Mouse (Mus musculus) myocyte (in vitro differentiated cells): ENCODE data around the gene Wfdc6a. TPM values are rescaled to one million over a fixed set of nuclear protein-coding genes. Genes with fewer than 3 reads are reported as not detected.

ENCODE experiments used
- H3K27me3 ChIP-seq: one replicate; pipeline ENCODE4 v1.6.1; 2011; ENCODE audit not compliant: control insufficient read depth, insufficient read depth, insufficient read length
- H3K36me3 ChIP-seq: one replicate; pipeline ENCODE4 v1.6.1; 2011; ENCODE audit not compliant: control insufficient read depth, insufficient read depth
- H3K4me2 ChIP-seq: one replicate; pipeline ENCODE4 v1.6.1; 2011; ENCODE audit warnings: low read depth, control low read depth
- H3K4me3 ChIP-seq: one replicate; pipeline ENCODE4 v1.5.1; 2011; ENCODE audit warnings: mild to moderate bottlenecking, control low read depth, moderate library complexity
- H3K79me2 ChIP-seq: one replicate; pipeline ENCODE4 v1.6.1; 2011; ENCODE audit not compliant: control insufficient read depth, insufficient read depth
- H3ac ChIP-seq: one replicate; pipeline ENCODE4 v1.6.1; 2011; ENCODE audit not compliant: control insufficient read depth, insufficient read length
- CEBPB ChIP-seq: IDR thresholded peaks from 2 replicates; pipeline ENCODE4 v1.6.1; 2011; ENCODE audit warnings: mild to moderate bottlenecking, moderate library complexity; ENCODE audit not compliant: poor library complexity, insufficient read depth, severe bottlenecking
- E2F4 ChIP-seq: IDR thresholded peaks from one replicate; pipeline ENCODE4 v1.6.1; 2011; ENCODE audit warnings: mild to moderate bottlenecking, control low read depth, moderate library complexity; ENCODE audit not compliant: insufficient read depth
- MAX ChIP-seq: IDR thresholded peaks from one replicate; pipeline ENCODE4 v1.6.1; 2011; ENCODE audit warnings: low read depth, mild to moderate bottlenecking, control low read depth
- MYOD1 ChIP-seq, 3 experiments: IDR thresholded peaks; one replicate each; pipeline ENCODE4 v1.6.1; 2011; ENCODE audit warnings: control low read depth in 2 of 3, low read depth in 2 of 3, mild to moderate bottlenecking in 2 of 3, moderate library complexity in 1 of 3; ENCODE audit not compliant: insufficient read length in 2 of 3, control insufficient read depth in 1 of 3
- MYOG ChIP-seq, 3 experiments: IDR thresholded peaks; one replicate each; pipeline ENCODE4 v1.6.1; 2011; ENCODE audit warnings: control low read depth in 2 of 3, low read depth in 2 of 3, mild to moderate bottlenecking in 2 of 3; ENCODE audit not compliant: insufficient read length in 2 of 3, control insufficient read depth in 1 of 3, insufficient read depth in 1 of 3
- POLR2A ChIP-seq: IDR thresholded peaks from one replicate; pipeline ENCODE4 v1.6.1; 2011; ENCODE audit warnings: low read depth, mild to moderate bottlenecking, control low read depth, moderate library complexity; ENCODE audit not compliant: insufficient read length
- POLR2AphosphoS2 ChIP-seq: IDR thresholded peaks from one replicate; pipeline ENCODE4 v1.6.1; 2011; ENCODE audit warnings: low read depth, control low read depth; ENCODE audit not compliant: insufficient read length
- REST ChIP-seq: IDR thresholded peaks from one replicate; pipeline ENCODE4 v1.6.1; 2011; ENCODE audit warnings: mild to moderate bottlenecking, control low read depth, moderate library complexity; ENCODE audit not compliant: insufficient read depth, insufficient read length
- SRF ChIP-seq: IDR thresholded peaks from one replicate; pipeline ENCODE4 v1.6.1; 2011; ENCODE audit warnings: low read depth; ENCODE audit not compliant: control insufficient read depth, insufficient read length
- TCF12 ChIP-seq: IDR thresholded peaks from one replicate; pipeline ENCODE4 v1.6.1; 2011; ENCODE audit warnings: mild to moderate bottlenecking, control low read depth; ENCODE audit not compliant: poor library complexity, insufficient read depth, severe bottlenecking
- TCF3 ChIP-seq: IDR thresholded peaks from one replicate; pipeline ENCODE4 v1.6.1; 2011; ENCODE audit warnings: low read depth, control low read depth; ENCODE audit not compliant: insufficient read length
- USF1 ChIP-seq: IDR thresholded peaks from one replicate; pipeline ENCODE4 v1.6.1; 2011; ENCODE audit warnings: low read depth, mild to moderate bottlenecking, control low read depth, moderate library complexity
- polyA plus RNA-seq: library from polyadenylated mRNA; unstranded; fragments of >200 nt; fragmentation: generic; extraction: Trizol; gene quantifications from one replicate; pipeline ENCODE4 v1.2.1, GENCODE M21; 2012; ENCODE audit warnings: missing spikeins

The Wfdc6a gene
- polyA plus RNA-seq, 1 experiment: not detected

DNA sequence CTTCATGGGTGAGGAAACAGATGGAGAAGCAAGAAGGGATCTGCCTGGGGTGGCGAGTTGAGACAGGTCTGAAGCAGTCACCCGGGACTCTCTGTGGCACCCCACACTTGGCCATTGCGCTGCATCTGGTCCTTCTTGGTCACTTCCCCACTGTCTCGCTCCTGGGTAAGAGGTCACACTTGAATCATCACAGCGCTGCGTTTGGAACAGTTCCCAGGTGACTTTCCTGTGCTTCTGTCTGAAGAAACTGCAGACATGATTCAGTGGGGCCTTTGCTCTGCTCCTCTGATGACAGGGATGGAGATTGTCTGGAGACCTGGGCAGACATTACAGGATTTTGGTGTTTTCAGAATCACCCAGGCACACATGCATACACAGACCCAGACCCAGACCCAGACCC lies 23.5 kb upstream of the Wfdc6a start:
- no peaks in the 10 kb centered on the region for H3K79me2 ChIP-seq
- no peak for TF ChIP-seq USF1
- TF ChIP-seq CEBPB: no peak
- TF ChIP-seq E2F4: no peak
- TF ChIP-seq MYOG (IDR thresholded peaks at IDR 0.05; ENCODE audit: control insufficient read depth in 1 of 3, insufficient read depth in 1 of 3, insufficient read length in 2 of 3, low read depth in 2 of 3): no peak
- TF ChIP-seq POLR2A: no peak
- no peak for TF ChIP-seq MYOD1 (IDR thresholded peaks at IDR 0.05; ENCODE audit: control insufficient read depth in 1 of 3, insufficient read length in 2 of 3, low read depth in 2 of 3)
- no peak for TF ChIP-seq REST
- TF ChIP-seq SRF: no peak
- no peak for TF ChIP-seq POLR2AphosphoS2
- no peak for TF ChIP-seq MAX
- no peak for TF ChIP-seq TCF12
- no peak for TF ChIP-seq TCF3
- no peak overlapping the region for H3ac ChIP-seq
- H3K36me3 ChIP-seq: no peaks in the 10 kb centered on the region
- H3K27me3 ChIP-seq: peaks cover 14% of the 10 kb centered on the region
- no peak overlapping the region for H3K4me3 ChIP-seq
- H3K4me2 ChIP-seq: no peak overlapping the region

DNA sequence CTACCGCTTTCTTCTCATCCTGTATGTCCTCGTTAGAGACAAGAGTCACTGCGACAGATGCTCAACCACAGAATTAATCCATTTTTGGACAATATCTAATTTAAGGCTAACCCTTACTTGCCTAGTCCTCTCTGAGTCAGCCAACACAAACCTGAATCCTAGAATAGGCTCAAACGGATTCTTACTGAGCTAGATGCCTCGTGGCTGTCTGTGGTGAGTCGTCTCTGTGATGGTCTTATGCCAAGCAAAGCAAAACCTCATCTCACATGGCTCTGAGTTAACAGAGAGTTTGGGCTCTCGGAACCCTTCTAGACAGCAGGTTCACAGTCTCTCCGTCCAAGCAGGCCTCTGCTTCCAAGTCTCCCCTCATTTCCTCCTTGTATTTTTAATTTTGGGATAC lies 19.2 kb upstream of the Wfdc6a start:
- TF ChIP-seq CEBPB: no peak
- no peak for TF ChIP-seq E2F4
- no peak for TF ChIP-seq MYOG (IDR thresholded peaks at IDR 0.05; ENCODE audit: control insufficient read depth in 1 of 3, insufficient read depth in 1 of 3, insufficient read length in 2 of 3, low read depth in 2 of 3)
- TF ChIP-seq SRF: no peak
- TF ChIP-seq REST: no peak
- no peak for TF ChIP-seq POLR2A
- no peak for TF ChIP-seq MYOD1 (IDR thresholded peaks at IDR 0.05; ENCODE audit: control insufficient read depth in 1 of 3, insufficient read length in 2 of 3, low read depth in 2 of 3)
- TF ChIP-seq TCF12: no peak
- no peak for TF ChIP-seq TCF3
- no peaks in the 10 kb centered on the region for H3K79me2 ChIP-seq
- H3ac ChIP-seq: no peak overlapping the region
- H3K36me3 ChIP-seq: no peaks in the 10 kb centered on the region
- H3K4me2 ChIP-seq: no peak overlapping the region
- peaks cover 20% of the 10 kb centered on the region for H3K27me3 ChIP-seq
- H3K4me3 ChIP-seq: no peak overlapping the region

- Histone ChIP-seq H3K27me3 (peaks cover 26% of the 10 kb centered on the region), H3ac (no peak overlapping the region), H3K4me2 (no peak overlapping the region), H3K79me2 (no peaks in the 10 kb centered on the region), H3K36me3 (no peaks in the 10 kb centered on the region), H3K4me3 (no peak overlapping the region)
- TF ChIP-seq POLR2A: no peak
- TF ChIP-seq USF1: no peak
- no peak for TF ChIP-seq TCF12
- no peak for TF ChIP-seq REST
- TF ChIP-seq SRF: no peak
- no peak for TF ChIP-seq TCF3
- TF ChIP-seq POLR2AphosphoS2: no peak
- no peak for TF ChIP-seq MYOD1 (IDR thresholded peaks at IDR 0.05; ENCODE audit: control insufficient read depth in 1 of 3, insufficient read length in 2 of 3, low read depth in 2 of 3)
- no peak for TF ChIP-seq CEBPB
- TF ChIP-seq E2F4: no peak
- no peak for TF ChIP-seq MAX
These were observed 18.2 kb upstream of the Wfdc6a start for GRCm38 (mm10) chr2:164603482-164603881.

GRCm38 (mm10) chr2:164600179-164600578 lies 14.9 kb upstream of the Wfdc6a start:
- no peak overlapping the region for H3K4me3 ChIP-seq
- TF ChIP-seq POLR2AphosphoS2 (no peak), CEBPB (no peak), TCF3 (no peak), E2F4 (no peak), MYOG (IDR thresholded peaks at IDR 0.05; ENCODE audit: control insufficient read depth in 1 of 3, insufficient read depth in 1 of 3, insufficient read length in 2 of 3, low read depth in 2 of 3) (no peak), POLR2A (no peak), MAX (no peak), MYOD1 (IDR thresholded peaks at IDR 0.05; ENCODE audit: control insufficient read depth in 1 of 3, insufficient read length in 2 of 3, low read depth in 2 of 3) (no peak)
- no peaks in the 10 kb centered on the region for H3K79me2 ChIP-seq
- no peak overlapping the region for H3ac ChIP-seq
- H3K4me2 ChIP-seq: no peak overlapping the region
- peaks cover 37% of the 10 kb centered on the region for H3K27me3 ChIP-seq
- no peaks in the 10 kb centered on the region for H3K36me3 ChIP-seq

DNA sequence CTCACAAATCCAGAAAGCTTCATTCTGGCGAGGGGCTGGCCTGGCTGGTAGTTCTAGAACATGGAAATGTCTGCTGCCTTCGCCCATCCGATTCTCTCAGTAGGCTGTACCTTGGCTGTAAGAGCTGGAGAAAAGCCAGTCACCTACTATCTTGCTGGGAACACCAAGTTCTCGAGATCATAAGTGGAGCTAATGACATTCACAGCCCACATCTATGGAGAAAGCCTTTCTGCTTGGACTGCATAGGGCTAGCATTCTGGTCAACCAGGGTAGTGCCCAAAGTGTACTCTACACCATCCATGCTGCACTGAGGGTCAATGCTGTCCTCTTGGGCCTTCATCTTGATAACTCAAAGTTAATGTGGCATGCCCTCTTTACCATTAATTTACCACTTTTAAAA lies 8.2 kb upstream of the Wfdc6a start, which contains the start of gene Eppin:
Eppin (minus strand) TSS at position 101 of the 400 bp plus-strand sequence.
- no peak within 1 kb of the TSS for H3ac ChIP-seq
- TF ChIP-seq USF1 (no peak), E2F4 (no peak), MAX (no peak), SRF (no peak), MYOG (IDR thresholded peaks at IDR 0.05; ENCODE audit: control insufficient read depth in 1 of 3, insufficient read depth in 1 of 3, insufficient read length in 2 of 3, low read depth in 2 of 3) (no peak), POLR2A (no peak), CEBPB (no peak), TCF12 (no peak), REST (no peak), POLR2AphosphoS2 (no peak), TCF3 (no peak), MYOD1 (IDR thresholded peaks at IDR 0.05; ENCODE audit: control insufficient read depth in 1 of 3, insufficient read length in 2 of 3, low read depth in 2 of 3) (no peak)
- peaks cover 50% of the 10 kb centered on the region for H3K27me3 ChIP-seq
- no peak within 1 kb of the TSS for H3K4me3 ChIP-seq
- H3K36me3 ChIP-seq: no peaks in the 10 kb centered on the region
- H3K4me2 ChIP-seq: no peak within 1 kb of the TSS
- H3K79me2 ChIP-seq: no peaks in the 10 kb centered on the region
